In genomic region chr10:93014059-93014795, GRCm38 (mm10) we compare ENCODE assay signal across 8 mouse cellular contexts.
A peak's percentile ranks its signal among the peaks of the same experiment; 100 is the strongest.
DNase-seq lines count a peak whose midpoint lies in the region; ATAC-seq lines count a peak whose summit lies in the region.

No protein-coding gene starts in this region.

- peaks cover 7% of the 10 kb centered on the region; the same call in 1 of the 2 replicates for H3K4me1 ChIP-seq in hindbrain, embryonic 13.5 days (replicated peaks)
- H3K4me1 ChIP-seq in neural tube, embryonic 11.5 days (ENCODE audit: control insufficient read depth, insufficient read depth, low read length): no peaks in the 10 kb centered on the region

- peak overlapping the region; percentile 14 for H3K27ac ChIP-seq in hindbrain, embryonic 13.5 days
- H3K27ac ChIP-seq in neural tube, embryonic 11.5 days (ENCODE audit: low read depth, low read length): no peak overlapping the region

- peak; percentile 66 for DNase-seq in testis, postnatal 10 days (ENCODE audit: low spot score)
- DNase-seq in testis, postnatal 14 days (ENCODE audit: low spot score): no peak
- DNase-seq in adrenal gland, adult 2 months: peak; percentile 56
- DNase-seq in embryo, embryonic 11 days: peak; percentile 80
- DNase-seq in left cerebral cortex, postnatal 25 days (ENCODE audit: low spot score in 2 of 2): peak; percentile 80
- peak; percentile 81 for DNase-seq in neural tube, embryonic 11.5 days (ENCODE audit: low spot score)
- peak; percentile 18 to 28 for DNase-seq in urinary bladder, postnatal 36 days (ENCODE audit: low spot score in 2 of 2)

- 36% methylated on average over 8 of the region's 8 CpGs for WGBS in hindbrain, embryonic 13.5 days
- 52% methylated on average over 8 of the region's 8 CpGs for WGBS in neural tube, embryonic 11.5 days

- no peak for ATAC-seq in hindbrain, embryonic 13.5 days (ENCODE audit: low FRiP score)
- ATAC-seq in neural tube, embryonic 11.5 days (ENCODE audit: insufficient read depth, low FRiP score, low TSS enrichment): no peak

- H3K4me2 ChIP-seq in hindbrain, embryonic 13.5 days: no peak overlapping the region
- no peak overlapping the region for H3K4me2 ChIP-seq in neural tube, embryonic 11.5 days (ENCODE audit: low read depth)

- no peak overlapping the region for H3K4me3 ChIP-seq in hindbrain, embryonic 13.5 days
- no peak overlapping the region for H3K4me3 ChIP-seq in neural tube, embryonic 11.5 days (ENCODE audit: low read depth, low read length)

- no peaks in the 10 kb centered on the region for H3K36me3 ChIP-seq in hindbrain, embryonic 13.5 days
- H3K36me3 ChIP-seq in neural tube, embryonic 11.5 days (ENCODE audit: control insufficient read depth, insufficient read depth, low read length): no peaks in the 10 kb centered on the region

- H3K9me3 ChIP-seq in hindbrain, embryonic 13.5 days: peaks cover 7% of the 10 kb centered on the region
- H3K9me3 ChIP-seq in neural tube, embryonic 11.5 days (ENCODE audit: control insufficient read depth, low read length): 0 out of 2 replicates have a peak, but pooled peaks cover 4% of the 10 kb centered on the region

- no peak overlapping the region for H3K9ac ChIP-seq in hindbrain, embryonic 13.5 days
- H3K9ac ChIP-seq in neural tube, embryonic 11.5 days (ENCODE audit: low read length): no peak overlapping the region

- intact Hi-C loops in left cerebral cortex, postnatal 25 days (cut with DNase I): loop anchor here (1.0 to 5.0 kb wide), 4 partner anchors 705 to 1743 kb away; no protein-coding TSS in a partner anchor

- H3K27me3 ChIP-seq in hindbrain, embryonic 13.5 days: no peaks in the 10 kb centered on the region
- H3K27me3 ChIP-seq in neural tube, embryonic 11.5 days (ENCODE audit: control insufficient read depth, insufficient read depth, low read length): no peaks in the 10 kb centered on the region
